ENCODE assay signal across 27 mouse cellular contexts in genomic region chr5:67813334-67813733, GRCm38 (mm10). TPM values are rescaled to one million over a fixed set of nuclear protein-coding genes. Genes with fewer than 3 reads are reported as not detected.
DNase-seq lines count a peak whose midpoint lies in the region; ATAC-seq and TF ChIP-seq lines count a peak whose summit lies in the region.
"Had no signal": no experiment of that assay in that cellular context is flagged by ENCODE, and none has a peak within 500 bp of the region (broad histone marks: within the 10 kb centered on the region; RNA-seq: fewer than 3 reads in every experiment).

No protein-coding gene starts in this region.

- H3K9me3 ChIP-seq in heart, embryonic 13.5 days, result no peaks in the 10 kb centered on the region
- H3K9me3 ChIP-seq in erythroblast, embryonic 14.5 days (ENCODE audit: control insufficient read depth, low read length), result no peaks in the 10 kb centered on the region
- no peaks in the 10 kb centered on the region for H3K9me3 ChIP-seq in liver, embryonic 14.5 days (ENCODE audit: control insufficient read depth, low read length)
- H3K9me3 ChIP-seq in stomach, embryonic 15.5 days, result no peaks in the 10 kb centered on the region
- H3K9me3 ChIP-seq: embryonic facial prominence, embryonic 15.5 days; midbrain, embryonic 15.5 days; neural tube, embryonic 13.5 days had no signal

- H3K4me3 ChIP-seq in heart, embryonic 13.5 days, result peak overlapping the region; percentile 24
- peak overlapping the region; percentile 83 for H3K4me3 ChIP-seq in erythroblast, embryonic 14.5 days (replicated peaks)
- H3K4me3 ChIP-seq in liver, embryonic 14.5 days (ENCODE audit: insufficient read depth in 1 of 2, low read depth in 2 of 2, low read length in 2 of 2), result peak overlapping the region; percentile 78 to 91
- no peak overlapping the region for H3K4me3 ChIP-seq in stomach, embryonic 15.5 days (replicated peaks)
- H3K4me3 ChIP-seq: embryonic facial prominence, embryonic 15.5 days; layer of hippocampus, adult 2 months; midbrain, embryonic 15.5 days; myocyte; neural tube, embryonic 13.5 days had no signal

- intact Hi-C loops in heart, postnatal 10 days (cut with DNase I), result no loop called here

- WGBS in heart, embryonic 13.5 days, result 69% methylated on average over 5 of the region's 5 CpGs
- WGBS in liver, embryonic 14.5 days (ENCODE audit: insufficient replicate concordance), result 23% methylated on average over 5 of the region's 5 CpGs
- 92% methylated on average over 5 of the region's 5 CpGs for WGBS in stomach, embryonic 15.5 days

- peaks cover 11% of the 10 kb centered on the region for H3K4me1 ChIP-seq in heart, embryonic 13.5 days
- peaks cover 71% of the 10 kb centered on the region for H3K4me1 ChIP-seq in erythroblast, embryonic 14.5 days (ENCODE audit: control insufficient read depth)
- peaks cover 16 to 25% of the 10 kb centered on the region in 2 experiments for H3K4me1 ChIP-seq in liver, embryonic 14.5 days (replicated peaks; ENCODE audit: control insufficient read depth in 2 of 2, insufficient read depth in 2 of 2, low read length in 1 of 2)
- no peaks in the 10 kb centered on the region for H3K4me1 ChIP-seq in stomach, embryonic 15.5 days
- H3K4me1 ChIP-seq: embryonic facial prominence, embryonic 15.5 days; midbrain, embryonic 15.5 days had no signal

- no peak overlapping the region for H3K9ac ChIP-seq in heart, embryonic 13.5 days
- peak overlapping the region; percentile 86 for H3K9ac ChIP-seq in liver, embryonic 14.5 days (replicated peaks)
- H3K9ac ChIP-seq in stomach, embryonic 15.5 days, result no peak overlapping the region
- H3K9ac ChIP-seq: embryonic facial prominence, embryonic 15.5 days; forebrain, postnatal 0 days; hindbrain, embryonic 14.5 days; midbrain, embryonic 15.5 days; neural tube, embryonic 13.5 days had no signal

- no peaks in the 10 kb centered on the region for H3K27me3 ChIP-seq in heart, embryonic 13.5 days (replicated peaks)
- no peaks in the 10 kb centered on the region for H3K27me3 ChIP-seq in erythroblast, embryonic 14.5 days (ENCODE audit: control insufficient read depth)
- H3K27me3 ChIP-seq in liver, embryonic 14.5 days (ENCODE audit: control insufficient read depth, insufficient read depth, low read length), result no peaks in the 10 kb centered on the region
- no peaks in the 10 kb centered on the region for H3K27me3 ChIP-seq in stomach, embryonic 15.5 days (replicated peaks)
- H3K27me3 ChIP-seq: embryonic facial prominence, embryonic 15.5 days; midbrain, embryonic 15.5 days; neural tube, embryonic 13.5 days had no signal

- no peak for TF ChIP-seq CTCF in liver, embryonic 14.5 days (IDR thresholded peaks at IDR 0.05; ENCODE audit: low read depth)

- TF ChIP-seq EP300 in liver, embryonic 14.5 days (IDR thresholded peaks at IDR 0.05; ENCODE audit: low read depth), result peak; percentile 91

- H3K4me2 ChIP-seq in heart, embryonic 13.5 days, result peak overlapping the region; percentile 52
- peak overlapping the region; percentile 89 for H3K4me2 ChIP-seq in liver, embryonic 14.5 days (ENCODE audit: low read depth)
- H3K4me2 ChIP-seq in stomach, embryonic 15.5 days, result no peak overlapping the region
- H3K4me2 ChIP-seq: embryonic facial prominence, embryonic 15.5 days; hindbrain, embryonic 14.5 days; midbrain, embryonic 15.5 days; neural tube, embryonic 13.5 days had no signal

- no peaks in the 10 kb centered on the region for H3K36me3 ChIP-seq in heart, embryonic 13.5 days
- peaks cover 71% of the 10 kb centered on the region for H3K36me3 ChIP-seq in erythroblast, embryonic 14.5 days (ENCODE audit: control insufficient read depth)
- peaks cover 28% of the 10 kb centered on the region for H3K36me3 ChIP-seq in liver, embryonic 14.5 days (replicated peaks; ENCODE audit: control insufficient read depth, insufficient read depth, low read depth)
- no peaks in the 10 kb centered on the region for H3K36me3 ChIP-seq in stomach, embryonic 15.5 days
- H3K36me3 ChIP-seq: embryonic facial prominence, embryonic 15.5 days had no signal

- no peak overlapping the region; the same call in 1 of the 2 replicates for H3K27ac ChIP-seq in heart, embryonic 13.5 days (replicated peaks)
- H3K27ac ChIP-seq in liver, embryonic 14.5 days, result peak overlapping the region; percentile 83
- no peak overlapping the region for H3K27ac ChIP-seq in stomach, embryonic 15.5 days
- H3K27ac ChIP-seq: embryonic facial prominence, embryonic 15.5 days; hindbrain, embryonic 14.5 days; layer of hippocampus, adult 2 months; midbrain, embryonic 15.5 days; neural tube, embryonic 13.5 days had no signal

- DNase-seq in heart, postnatal 10 days, result no peak
- DNase-seq in liver, embryonic 14.5 days (ENCODE audit: low read depth in 3 of 3, low spot score in 3 of 3), result peak in 2 of 3 experiments; percentile 55 to 56
- DNase-seq in adrenal gland, adult 18-20 months (ENCODE audit: low spot score in 2 of 2), result no peak
- no peak for DNase-seq in ovary, adult 18-20 months (ENCODE audit: low spot score)
- DNase-seq in ovary, postnatal 36 days (ENCODE audit: low spot score), result no peak
- DNase-seq: adrenal gland, adult 2 months; cerebellum, adult 9-11 months; forebrain, postnatal 0 days; gastrocnemius, postnatal 25 days; kidney, adult 8-10 months; kidney, postnatal 14 days; layer of hippocampus, postnatal 36 days; right cerebral cortex, adult 18-20 months; right cerebral cortex, postnatal 4 days; thymus, adult 18-20 months; thymus, postnatal 4 days had no signal

- no peak for ATAC-seq in heart, embryonic 13.5 days (ENCODE audit: extremely low read depth, insufficient number of reproducible peaks, low FRiP score, low TSS enrichment)
- peak; percentile 61 for ATAC-seq in liver, embryonic 14.5 days (ENCODE audit: insufficient read depth)
- peak; percentile 56; the same call in 1 of the 2 replicates for ATAC-seq in stomach, embryonic 15.5 days (ENCODE audit: insufficient read depth, low FRiP score, low read depth)
- ATAC-seq: forebrain, postnatal 0 days; inflammation-experienced regulatory T-cells, adult 6 months; midbrain, embryonic 15.5 days; Patski had no signal

RNA-seq across cellular contexts. Expression of gene Atp8a1, which starts 33.9 kb away (rescaled TPM):
- polyA plus RNA-seq in heart, embryonic 13.5 days (2015; fragmentation: Nextera tagmentation; extraction: Ambion mirVana), result 6.8 and 8.1 TPM in 2 replicates
- total RNA-seq in heart, postnatal 10 days (2021), result 10 to 100 TPM; 19.2 to 20.3 TPM
- polyA plus RNA-seq in erythroblast, embryonic 14.5 days (2012), result 0.51 and 0.68 TPM in 2 replicates
- polyA plus RNA-seq in liver, embryonic 14.5 days (2012; rRNA removed), result 17.5 and 21.0 TPM in 2 replicates
- 42.5 and 43.6 TPM in 2 replicates for polyA plus RNA-seq in liver, embryonic 14.5 days (2014; fragmentation: Nextera tagmentation; extraction: Ambion mirVana)
- 11.6 and 13.5 TPM in 2 replicates for polyA plus RNA-seq in stomach, embryonic 15.5 days (2015; fragmentation: Nextera tagmentation; extraction: Ambion mirVana)
- 10 to 100 TPM; 16.6 to 36.1 TPM for total RNA-seq in adrenal gland, adult 18-20 months (2021)

Comparison
In these comparisons a context has a peak if more than half of its experiments do, and no peak if none do; other contexts are left out.
1. DNase-seq: peak in liver, embryonic 14.5 days (2 of 3); none in heart, postnatal 10 days (0 of 2), adrenal gland, adult 18-20 months (0 of 2), ovary, adult 18-20 months (single experiment) and ovary, postnatal 36 days (single experiment).